Mouse (Mus musculus) neutrophil, adult 83 days (primary cell): ENCODE results near the gene Map2k6. TPM values are rescaled to one million over a fixed set of nuclear protein-coding genes. Genes with fewer than 3 reads are reported as not detected.

Experiments
- total RNA-seq, 2 experiments: library from RNA; stranded (reverse); gene quantifications; one replicate each; pipeline ENCODE4 v1.2.4; 2023

Map2k6 gene
- total RNA-seq: 1 to 10 TPM; 6.6 to 7.9 TPM

DNA sequence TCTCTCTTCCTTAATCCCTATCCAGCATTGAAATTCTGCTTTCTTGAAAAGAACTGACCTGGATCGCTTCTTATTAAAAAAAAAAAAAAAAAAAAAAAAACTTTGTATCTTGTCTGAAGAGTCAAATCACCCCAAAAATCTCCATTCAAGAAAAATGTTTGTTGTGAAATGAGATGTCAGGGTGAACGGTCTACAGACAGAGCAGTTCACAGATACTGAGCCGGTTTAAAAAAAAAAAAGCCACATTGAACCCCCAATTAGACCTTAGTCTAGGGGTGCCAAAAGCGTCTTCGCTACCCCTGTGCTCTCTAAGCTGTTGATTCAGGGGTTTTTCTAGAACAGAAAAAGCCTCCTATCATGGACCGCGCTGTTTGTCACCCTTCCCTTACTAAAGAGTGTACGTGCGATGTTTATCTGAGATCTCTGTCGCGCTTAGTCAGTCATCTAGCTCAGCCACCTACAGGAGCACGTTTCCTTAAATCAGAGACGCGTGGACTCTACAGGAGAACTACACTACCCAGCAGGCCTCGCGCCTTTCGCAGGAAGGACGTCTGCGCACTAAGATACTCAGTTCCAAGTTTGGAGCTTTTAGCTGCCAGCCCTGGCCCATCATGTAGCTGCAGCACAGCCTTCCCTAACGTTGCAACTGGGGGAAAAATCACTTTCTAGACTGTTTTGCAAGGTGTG, at the start of gene Map2k6:
Map2k6 (plus strand) TSS at position 570 of the 687 bp plus-strand sequence.

Other genes starting within 250 kb of the Map2k6 start
- gene Abca9, start 230.9 kb upstream of the Map2k6 start, total RNA-seq: 10 to 100 TPM; 21.9 to 25.5 TPM
- gene Abca6, start 147.3 kb upstream of the Map2k6 start, total RNA-seq: 1 to 10 TPM; 2.5 to 3.1 TPM
- under 1 TPM; 0.09 to 0.68 TPM for gene Abca5, start 61.4 kb upstream of the Map2k6 start, total RNA-seq